Mouse (Mus musculus): ENCODE data around the gene Sec14l4. TPM values are rescaled to one million over a fixed set of nuclear protein-coding genes. Genes with fewer than 3 reads are reported as not detected.

Gene Sec14l4
- polyA plus RNA-seq (2012; rRNA removed; ENCODE audit: low replicate concordance): 0.58 and 1.5 TPM in 2 replicates

GRCm38 (mm10) chr11:4031126-4031941 lies at the start of gene Sec14l4:
TSS of gene Sec14l4 (plus strand) at chr11:4031462.

DNA sequence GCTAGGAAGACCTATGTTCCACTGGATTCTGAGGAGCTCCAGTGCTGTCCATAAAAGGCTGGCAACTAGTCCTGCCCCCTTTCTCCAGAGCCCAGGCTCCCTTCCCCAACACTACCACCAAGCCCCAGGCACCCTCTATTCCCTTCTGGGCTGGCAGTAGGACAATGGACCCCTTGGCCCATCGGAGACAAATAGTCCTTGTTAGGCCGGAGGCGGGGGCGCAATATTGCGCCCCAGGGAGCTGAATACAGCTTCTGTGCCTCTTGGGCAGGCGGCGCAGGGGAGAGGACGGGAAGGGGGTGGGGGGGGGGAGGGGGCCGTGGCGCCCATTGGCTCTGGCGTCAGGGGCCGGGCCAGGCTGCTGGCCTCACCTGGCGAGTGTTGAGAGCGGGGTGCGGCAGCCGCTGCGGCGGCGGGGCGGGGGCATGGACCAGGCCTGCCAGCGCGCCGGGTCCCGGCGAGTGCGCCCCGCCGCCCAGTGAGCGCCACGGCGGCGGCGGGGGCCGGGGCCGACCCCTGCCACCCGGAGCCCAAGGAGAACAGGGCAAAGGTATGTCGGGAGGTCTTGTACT lies 47.9 kb upstream of the Sec14l4 start, which contains the start of gene Gal3st1:
Gene Gal3st1 (plus strand): TSS at position 346 of the 572 bp plus-strand sequence.

GRCm38 (mm10) chr11:4064627-4065122 lies 33.4 kb downstream of the Sec14l4 start, which contains the start of gene Sec14l3:
TSS of gene Sec14l3 (plus strand) at chr11:4064841.

GRCm38 (mm10) chr11:4095171-4096053 lies 64.2 kb downstream of the Sec14l4 start, which contains the start of gene Mtfp1:
TSS of gene Mtfp1 (minus strand) at chr11:4095445.

Other genes starting within 250 kb of the Sec14l4 start
- gene Osbp2, start 167.6 kb upstream of the Sec14l4 start, polyA plus RNA-seq (2012; rRNA removed; ENCODE audit: low replicate concordance): 2.4 and 4.8 TPM in 2 replicates
- 0.76 and 0.80 TPM in 2 replicates for gene 4921536K21Rik, start 136.4 kb upstream of the Sec14l4 start, polyA plus RNA-seq (2012; rRNA removed; ENCODE audit: low replicate concordance)
- 11.0 and 16.4 TPM in 2 replicates for gene Dusp18, start 136.2 kb upstream of the Sec14l4 start, polyA plus RNA-seq (2012; rRNA removed; ENCODE audit: low replicate concordance)
- gene Slc35e4, start 116.8 kb upstream of the Sec14l4 start, polyA plus RNA-seq (2012; rRNA removed; ENCODE audit: low replicate concordance): 14.7 and 14.8 TPM in 2 replicates
- gene Tcn2, start 99.3 kb upstream of the Sec14l4 start, polyA plus RNA-seq (2012; rRNA removed; ENCODE audit: low replicate concordance): 208 and 346 TPM in 2 replicates
- gene Pes1, start 67.5 kb upstream of the Sec14l4 start, polyA plus RNA-seq (2012; rRNA removed; ENCODE audit: low replicate concordance): 37.2 and 61.0 TPM in 2 replicates
- gene 4930556J24Rik, start 54.7 kb upstream of the Sec14l4 start, polyA plus RNA-seq (2012; rRNA removed; ENCODE audit: low replicate concordance): not detected in 2 replicates
- 0.49 and 10.0 TPM in 2 replicates for gene Gal3st1, start 47.8 kb upstream of the Sec14l4 start, polyA plus RNA-seq (2012; rRNA removed; ENCODE audit: low replicate concordance)
- gene Sec14l3, start 33.4 kb downstream of the Sec14l4 start, polyA plus RNA-seq (2012; rRNA removed; ENCODE audit: low replicate concordance): 0.07 TPM in 1 of 2 replicates, not detected in the other
- gene Mtfp1, start 64.0 kb downstream of the Sec14l4 start, polyA plus RNA-seq (2012; rRNA removed; ENCODE audit: low replicate concordance): 13.4 and 16.3 TPM in 2 replicates
- gene Sec14l2, start 92.0 kb downstream of the Sec14l4 start, polyA plus RNA-seq (2012; rRNA removed; ENCODE audit: low replicate concordance): 1.0 and 1.6 TPM in 2 replicates
- 37.3 and 38.1 TPM in 2 replicates for gene Rnf215, start 103.7 kb downstream of the Sec14l4 start, polyA plus RNA-seq (2012; rRNA removed; ENCODE audit: low replicate concordance)
- 11.2 and 17.5 TPM in 2 replicates for gene Ccdc157, start 128.8 kb downstream of the Sec14l4 start, polyA plus RNA-seq (2012; rRNA removed; ENCODE audit: low replicate concordance)
- 15.5 and 41.9 TPM in 2 replicates for gene Sf3a1, start 128.9 kb downstream of the Sec14l4 start, polyA plus RNA-seq (2012; rRNA removed; ENCODE audit: low replicate concordance)
- 40.4 and 54.8 TPM in 2 replicates for gene Tbc1d10a, start 155.3 kb downstream of the Sec14l4 start, polyA plus RNA-seq (2012; rRNA removed; ENCODE audit: low replicate concordance)
- 14.6 and 53.9 TPM in 2 replicates for gene Castor1, start 186.8 kb downstream of the Sec14l4 start, polyA plus RNA-seq (2012; rRNA removed; ENCODE audit: low replicate concordance)
- gene Osm, start 205.0 kb downstream of the Sec14l4 start, polyA plus RNA-seq (2012; rRNA removed; ENCODE audit: low replicate concordance): 0.43 and 0.66 TPM in 2 replicates
- 1.9 and 5.8 TPM in 2 replicates for gene Lif, start 226.1 kb downstream of the Sec14l4 start, polyA plus RNA-seq (2012; rRNA removed; ENCODE audit: low replicate concordance)

All from subcutaneous adipose tissue, adult 2 months (tissue).